Mouse (Mus musculus) gastrocnemius, postnatal 25 days (tissue): ENCODE data around the gene Sync. TPM values are rescaled to one million over a fixed set of nuclear protein-coding genes. Genes with fewer than 3 reads are reported as not detected.

ENCODE experiments used
- DNase-seq: peaks from one replicate; pipeline ENCODE4 v3.0.0; 2022
- total RNA-seq, 2 experiments: library from RNA; stranded (reverse); gene quantifications; 1 replicate in 1 of 2; 2 replicates in 1 of 2; pipeline ENCODE4 v1.2.3; 2021

Gene Sync
- total RNA-seq, 2 experiments from 2014 or later: 40.2 to 44.7 TPM

- no peak for DNase-seq
These were observed 26.2 kb upstream of the Sync start, which contains the start of gene C77080 for GRCm38 (mm10) chr4:129261196-129261595. Gene C77080 (minus strand): TSS chr4:129261404.

GRCm38 (mm10) chr4:129263225-129264021 lies 24.0 kb upstream of the Sync start:
- peak; percentile 58 for DNase-seq

- DNase-seq: no peak
These were observed 21.2 kb upstream of the Sync start for GRCm38 (mm10) chr4:129266191-129266590.

GRCm38 (mm10) chr4:129266821-129267220 lies 20.6 kb upstream of the Sync start:
- no peak for DNase-seq

- DNase-seq: no peak
These were observed 18.7 kb upstream of the Sync start for GRCm38 (mm10) chr4:129268698-129269097.

GRCm38 (mm10) chr4:129271991-129272755 lies 15.2 kb upstream of the Sync start:
- DNase-seq: no peak

- peak; percentile 11 for DNase-seq
These were observed 14.7 kb upstream of the Sync start for GRCm38 (mm10) chr4:129272756-129273046.

- peak; percentile 85 for DNase-seq
These were observed 11.0 kb upstream of the Sync start for GRCm38 (mm10) chr4:129276453-129276865.

GRCm38 (mm10) chr4:129282786-129283185 lies 4.6 kb upstream of the Sync start:
- no peak for DNase-seq

GRCm38 (mm10) chr4:129283226-129283625 lies 4.2 kb upstream of the Sync start:
- DNase-seq: no peak

GRCm38 (mm10) chr4:129284685-129285084 lies 2.7 kb upstream of the Sync start:
- no peak for DNase-seq

- DNase-seq: peak; percentile 31
These were observed 1.3 kb upstream of the Sync start for GRCm38 (mm10) chr4:129286001-129286682.

- peak; percentile 38 for DNase-seq
These were observed 540 bp upstream of the Sync start for GRCm38 (mm10) chr4:129286683-129287471.

- peak; percentile 68 for DNase-seq
These were observed 650 bp downstream of the Sync start for GRCm38 (mm10) chr4:129288067-129288466.

GRCm38 (mm10) chr4:129289671-129290070 lies 2.3 kb downstream of the Sync start:
- DNase-seq: no peak

- no peak for DNase-seq
These were observed 5.4 kb downstream of the Sync start for GRCm38 (mm10) chr4:129292831-129293230.

- no peak for DNase-seq
These were observed 6.3 kb downstream of the Sync start for GRCm38 (mm10) chr4:129293702-129294101.

GRCm38 (mm10) chr4:129295188-129295587 lies 7.8 kb downstream of the Sync start:
- DNase-seq: no peak

- DNase-seq: no peak
These were observed 8.6 kb downstream of the Sync start for GRCm38 (mm10) chr4:129296066-129296465.

GRCm38 (mm10) chr4:129297724-129298123 lies 10.3 kb downstream of the Sync start:
- no peak for DNase-seq

- no peak for DNase-seq
These were observed 11.7 kb downstream of the Sync start for GRCm38 (mm10) chr4:129299121-129299520.

GRCm38 (mm10) chr4:129303401-129303800 lies 16.0 kb downstream of the Sync start:
- DNase-seq: no peak
